Mouse (Mus musculus): ENCODE results near the gene Rpl34.

Gene Rpl34

GRCm38 (mm10) chr3:130730189-130730653 lies at the start of gene Rpl34:
Gene Rpl34 (minus strand): TSS chr3:130730398.
- DNase-seq (ENCODE audit: low spot score in 2 of 2): peak; percentile 81 to 90

- DNase-seq (ENCODE audit: low spot score in 2 of 2): no peak
Measured at GRCm38 (mm10) chr3:130768172-130768571, 38.0 kb upstream of the Rpl34 start.

- DNase-seq (ENCODE audit: low spot score in 2 of 2): no peak
Measured at GRCm38 (mm10) chr3:130764091-130764490, 33.9 kb upstream of the Rpl34 start.

GRCm38 (mm10) chr3:130760711-130761435 lies 30.7 kb upstream of the Rpl34 start:
- DNase-seq (ENCODE audit: low spot score in 2 of 2): peak; percentile 39 to 71

GRCm38 (mm10) chr3:130758157-130758841 lies 28.1 kb upstream of the Rpl34 start:
- no peak for DNase-seq (ENCODE audit: low spot score in 2 of 2)

- DNase-seq (ENCODE audit: low spot score in 2 of 2): no peak
Measured at GRCm38 (mm10) chr3:130757117-130757852, 27.1 kb upstream of the Rpl34 start.

GRCm38 (mm10) chr3:130749206-130749605 lies 19.0 kb upstream of the Rpl34 start:
- no peak for DNase-seq (ENCODE audit: low spot score in 2 of 2)

- no peak for DNase-seq (ENCODE audit: low spot score in 2 of 2)
Measured at GRCm38 (mm10) chr3:130746673-130747619, 16.7 kb upstream of the Rpl34 start.

- no peak for DNase-seq (ENCODE audit: low spot score in 2 of 2)
Measured at GRCm38 (mm10) chr3:130737652-130738361, 7.6 kb upstream of the Rpl34 start.

- DNase-seq (ENCODE audit: low spot score in 2 of 2): no peak
Measured at GRCm38 (mm10) chr3:130736758-130737157, 6.6 kb upstream of the Rpl34 start.

- peak; percentile 34 to 42 for DNase-seq (ENCODE audit: low spot score in 2 of 2)
Measured at GRCm38 (mm10) chr3:130729472-130730188, 568 bp downstream of the Rpl34 start.

GRCm38 (mm10) chr3:130727676-130728075 lies 2.5 kb downstream of the Rpl34 start:
- DNase-seq (ENCODE audit: low spot score in 2 of 2): no peak

GRCm38 (mm10) chr3:130727036-130727435 lies 3.2 kb downstream of the Rpl34 start:
- no peak for DNase-seq (ENCODE audit: low spot score in 2 of 2)

GRCm38 (mm10) chr3:130725718-130726117 lies 4.5 kb downstream of the Rpl34 start:
- DNase-seq (ENCODE audit: low spot score in 2 of 2): no peak

GRCm38 (mm10) chr3:130722733-130723478 lies 7.3 kb downstream of the Rpl34 start:
- no peak for DNase-seq (ENCODE audit: low spot score in 2 of 2)

GRCm38 (mm10) chr3:130720225-130720624 lies 10.0 kb downstream of the Rpl34 start:
- no peak for DNase-seq (ENCODE audit: low spot score in 2 of 2)

- DNase-seq (ENCODE audit: low spot score in 2 of 2): no peak
Measured at GRCm38 (mm10) chr3:130718871-130719270, 11.3 kb downstream of the Rpl34 start.

GRCm38 (mm10) chr3:130716555-130716954 lies 13.6 kb downstream of the Rpl34 start:
- no peak for DNase-seq (ENCODE audit: low spot score in 2 of 2)

Measured in cerebellum, postnatal 4 days (tissue).